Mouse (Mus musculus) E14TG2a.4 (cell line): Measurements from ENCODE around the gene Gm21541.
"Not testable (repeated sequence)": the region's sequence is repeated elsewhere in the genome, so short reads cannot be mapped to it uniquely, and the experiment has no call there.

ENCODE experiments used
- CTCF ChIP-seq: conservative IDR thresholded peaks from 2 replicates; pipeline ENCODE4 v1.5.1; 2014; ENCODE audit warnings: low read length
- NANOG ChIP-seq: IDR thresholded peaks from 2 replicates; pipeline ENCODE4 v1.6.1; 2014; ENCODE audit warnings: borderline replicate concordance, low read length, mixed read lengths
- POU5F1 ChIP-seq: IDR thresholded peaks from 2 replicates; pipeline ENCODE4 v1.6.1; 2014; ENCODE audit warnings: low read length, borderline replicate concordance

- not testable (repeated sequence) for TF ChIP-seq CTCF, NANOG, POU5F1
Observed at GRCm38 (mm10) chr4:41941272-41941671, 37.9 kb downstream of the Gm21541 start, which contains the start of gene Gm20878.
